Mouse (Mus musculus): Measurements from ENCODE around the gene Nav1. TPM values are rescaled to one million over a fixed set of nuclear protein-coding genes. Genes with fewer than 3 reads are reported as not detected.

Nav1 gene
- total RNA-seq, 2 experiments from 2014 or later, result 214 to 218 TPM

GRCm38 (mm10) chr1:135583678-135584515, 23.2 kb downstream of the Nav1 start:
- DNase-seq (ENCODE audit: low spot score in 2 of 2), result peak; percentile 46 to 66

GRCm38 (mm10) chr1:135583081-135583677, 23.9 kb downstream of the Nav1 start:
- peak; percentile 63 to 78 for DNase-seq (ENCODE audit: low spot score in 2 of 2)

GRCm38 (mm10) chr1:135581001-135581400, 26.1 kb downstream of the Nav1 start:
- no peak for DNase-seq (ENCODE audit: low spot score in 2 of 2)

GRCm38 (mm10) chr1:135579111-135579510, 28.0 kb downstream of the Nav1 start:
- no peak for DNase-seq (ENCODE audit: low spot score in 2 of 2)

GRCm38 (mm10) chr1:135577793-135578192, 29.3 kb downstream of the Nav1 start:
- DNase-seq (ENCODE audit: low spot score in 2 of 2), result no peak

GRCm38 (mm10) chr1:135575393-135575792, 31.7 kb downstream of the Nav1 start:
- DNase-seq (ENCODE audit: low spot score in 2 of 2), result no peak

DNA sequence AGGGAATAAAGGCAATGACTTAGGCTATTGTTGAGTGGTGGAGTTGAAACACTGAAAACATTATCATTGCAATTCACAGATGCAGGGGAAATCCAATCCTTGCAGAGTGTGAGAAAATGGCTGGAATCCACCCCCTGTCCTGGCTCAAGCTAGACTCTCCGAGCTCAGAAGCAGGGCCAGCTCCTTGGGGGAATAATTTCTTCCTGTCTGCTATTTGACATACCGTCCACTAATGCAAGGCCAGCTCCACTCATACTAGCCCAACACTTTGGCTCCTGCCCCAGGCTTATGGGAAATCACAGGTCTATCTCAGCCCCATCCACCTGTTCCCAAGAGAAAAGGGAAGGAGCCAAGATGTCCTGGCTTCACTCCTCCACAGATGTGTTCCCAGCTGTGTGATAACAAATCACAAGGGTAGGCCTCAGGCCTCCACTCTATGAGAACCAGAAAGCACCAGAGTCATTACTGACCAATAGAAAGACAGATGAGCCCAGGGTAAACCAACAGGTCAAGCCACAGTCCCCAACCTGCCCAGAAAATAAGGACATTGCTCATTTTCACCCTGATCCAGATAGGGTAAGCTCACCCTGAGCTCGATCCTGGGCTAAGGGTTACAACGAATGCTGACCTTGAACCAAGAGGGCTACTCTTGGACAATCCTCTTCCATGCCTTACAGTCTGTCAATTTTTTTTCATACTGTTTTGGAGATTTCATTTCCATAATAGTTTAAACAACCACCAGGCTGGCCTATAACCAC, 32.5 kb downstream of the Nav1 start:
- DNase-seq (ENCODE audit: low spot score in 2 of 2), result no peak

DNA sequence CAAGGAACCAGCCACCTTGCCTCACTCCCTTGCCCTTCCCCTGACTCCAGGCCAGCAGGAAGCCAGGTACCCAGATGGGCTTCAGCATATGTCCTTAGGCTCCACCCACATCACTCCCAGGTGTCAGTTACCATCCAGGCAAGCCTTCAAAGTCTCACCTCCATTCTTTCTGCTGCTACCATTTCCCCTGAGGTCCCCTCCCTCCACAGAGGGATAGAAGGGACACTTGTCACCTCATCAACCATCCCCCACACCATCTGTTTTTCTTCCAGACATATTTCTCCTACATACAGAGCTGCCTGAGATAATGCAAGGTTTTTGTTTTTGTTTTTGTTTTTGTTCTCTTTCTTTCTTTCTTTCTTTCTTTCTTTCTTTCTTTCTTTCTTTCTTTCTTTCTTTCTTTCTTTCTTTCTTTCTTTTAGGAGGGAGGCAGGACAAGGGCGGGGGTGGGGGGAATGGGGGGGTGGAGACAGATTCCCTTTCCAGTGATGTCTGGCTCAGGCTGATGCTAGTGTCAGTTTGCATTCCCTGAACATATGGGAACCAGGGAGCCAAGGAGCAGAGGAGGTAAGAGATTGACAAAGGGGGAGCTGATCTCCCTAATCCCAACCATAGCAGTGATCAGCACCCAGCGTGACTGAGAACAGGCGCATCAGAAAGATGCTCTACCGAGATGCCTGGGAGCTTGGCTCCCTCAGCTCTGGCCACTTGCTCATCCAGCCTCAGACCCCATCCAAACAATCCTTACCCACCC, 34.8 kb downstream of the Nav1 start:
- no peak for DNase-seq (ENCODE audit: low spot score in 2 of 2)

DNA sequence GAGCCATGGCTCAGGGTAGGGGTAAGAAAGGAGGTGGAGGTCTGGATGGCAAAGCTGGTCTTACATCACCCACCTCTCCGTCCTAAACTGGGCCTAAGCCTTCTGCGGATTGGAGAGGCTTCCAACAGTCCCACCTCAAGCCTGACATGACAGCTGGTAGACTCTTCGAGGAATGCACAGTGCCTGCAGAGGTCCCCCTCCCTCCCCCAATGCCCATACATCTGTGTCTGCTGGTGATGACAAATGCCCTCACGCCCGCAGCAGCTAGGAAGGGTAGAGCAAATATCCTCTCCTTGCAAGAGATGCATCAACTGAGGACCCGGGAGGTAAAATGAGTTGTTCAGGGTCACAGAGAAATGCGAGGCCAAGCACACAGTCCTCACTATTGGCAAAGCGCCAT, 39.0 kb downstream of the Nav1 start:
- no peak for DNase-seq (ENCODE audit: low spot score in 2 of 2)

DNA sequence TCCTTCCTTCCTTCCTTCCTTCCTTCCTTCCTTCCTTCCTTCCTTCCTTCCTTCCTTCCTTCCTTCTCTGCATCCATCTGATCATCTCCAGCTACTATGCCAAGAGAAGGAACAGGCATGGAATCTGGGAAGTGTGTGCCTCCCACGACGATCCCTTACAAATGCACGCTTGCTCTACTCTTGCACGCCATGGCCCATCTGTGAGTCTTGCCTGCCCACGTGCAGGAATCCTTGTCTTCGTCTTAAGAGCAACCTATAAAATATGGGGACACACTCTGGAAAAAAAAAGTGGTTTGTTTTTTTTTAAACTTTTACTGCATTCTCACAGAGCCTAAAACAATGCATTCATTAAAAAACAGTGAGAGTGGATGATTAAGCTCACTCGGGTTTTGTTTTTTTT, 40.5 kb downstream of the Nav1 start:
- no peak for DNase-seq (ENCODE audit: low spot score in 2 of 2)

GRCm38 (mm10) chr1:135565775-135566174, 41.3 kb downstream of the Nav1 start:
- DNase-seq (ENCODE audit: low spot score in 2 of 2), result no peak

- peak; percentile 60 to 66 for DNase-seq (ENCODE audit: low spot score in 2 of 2)
Measured at GRCm38 (mm10) chr1:135564660-135565519, 42.2 kb downstream of the Nav1 start.

DNA sequence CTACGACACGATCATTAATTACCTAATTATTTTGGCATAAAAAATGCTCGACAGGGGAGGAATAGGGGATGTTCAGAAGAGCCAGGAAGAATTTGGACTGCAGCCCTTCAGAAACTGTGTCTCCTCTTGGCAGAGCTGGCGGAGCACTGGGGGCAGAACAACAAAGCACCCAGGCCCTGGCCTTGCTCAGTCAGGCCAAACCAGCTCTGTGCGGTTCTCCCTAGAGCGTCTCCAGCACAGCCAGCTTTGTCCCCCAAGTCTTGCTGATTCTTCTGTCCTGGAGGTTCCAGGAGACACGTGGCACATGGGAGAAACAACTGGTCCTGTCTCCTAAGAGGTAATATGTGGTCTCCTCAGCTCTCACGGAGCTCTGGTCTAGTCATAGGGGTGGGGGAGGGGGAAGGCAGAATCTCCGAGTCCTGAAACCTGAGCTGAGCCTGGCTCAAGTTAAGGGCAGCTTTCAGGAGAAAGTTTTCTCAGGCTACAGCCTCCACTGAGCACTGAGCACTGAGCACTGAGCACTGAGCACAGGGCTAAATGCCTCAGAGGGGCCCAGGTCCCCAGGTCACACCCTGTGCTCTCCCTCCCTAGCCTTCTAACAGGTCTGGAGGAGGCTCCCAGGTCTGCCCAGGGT, 43.2 kb downstream of the Nav1 start:
- peak in 1 of 2 experiments; percentile 53 for DNase-seq (ENCODE audit: low spot score in 2 of 2)

GRCm38 (mm10) chr1:135562982-135563650, 44.0 kb downstream of the Nav1 start:
- DNase-seq (ENCODE audit: low spot score in 2 of 2), result no peak

DNA sequence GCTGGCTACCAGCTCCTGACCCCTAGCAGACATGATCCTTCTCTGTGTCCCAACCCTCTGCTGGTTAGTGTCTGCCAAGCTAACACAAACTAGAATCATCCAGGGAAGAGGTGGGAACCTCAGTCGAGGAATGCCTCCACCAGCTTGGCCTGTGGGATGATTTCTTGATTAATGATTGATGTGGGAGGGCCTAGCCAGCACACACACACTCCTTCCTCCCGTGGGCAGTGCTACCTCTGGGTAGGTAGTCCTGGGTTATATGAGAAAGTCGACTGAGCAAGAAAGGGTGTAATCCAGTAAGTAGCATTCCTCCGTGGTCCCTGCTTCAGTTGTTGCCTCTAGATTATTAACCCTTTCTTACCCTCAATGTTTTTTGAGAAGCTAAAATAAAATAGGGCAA, 45.0 kb downstream of the Nav1 start:
- DNase-seq (ENCODE audit: low spot score in 2 of 2), result no peak

DNA sequence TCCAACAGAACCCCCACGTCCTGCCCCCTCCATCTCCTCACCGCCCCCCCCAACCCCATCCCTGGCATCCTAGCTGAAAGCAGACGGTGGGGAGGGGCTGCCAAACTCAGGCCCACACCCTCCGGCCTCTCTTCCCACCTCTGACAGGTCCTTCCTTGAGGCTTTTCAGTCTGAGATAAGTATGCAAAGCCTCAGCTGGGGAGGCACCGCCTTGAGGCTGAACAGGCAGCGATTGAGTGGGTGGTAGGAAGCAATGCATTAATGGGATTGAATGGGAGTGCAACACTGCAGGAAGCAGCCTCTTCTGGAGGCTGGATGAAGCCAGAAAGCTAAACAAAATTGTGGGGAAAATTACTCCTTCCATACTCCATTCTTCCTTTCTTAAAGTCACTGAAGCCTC, 45.8 kb downstream of the Nav1 start:
- DNase-seq (ENCODE audit: low spot score in 2 of 2), result no peak

GRCm38 (mm10) chr1:135557976-135558375, 49.1 kb downstream of the Nav1 start:
- no peak for DNase-seq (ENCODE audit: low spot score in 2 of 2)

DNA sequence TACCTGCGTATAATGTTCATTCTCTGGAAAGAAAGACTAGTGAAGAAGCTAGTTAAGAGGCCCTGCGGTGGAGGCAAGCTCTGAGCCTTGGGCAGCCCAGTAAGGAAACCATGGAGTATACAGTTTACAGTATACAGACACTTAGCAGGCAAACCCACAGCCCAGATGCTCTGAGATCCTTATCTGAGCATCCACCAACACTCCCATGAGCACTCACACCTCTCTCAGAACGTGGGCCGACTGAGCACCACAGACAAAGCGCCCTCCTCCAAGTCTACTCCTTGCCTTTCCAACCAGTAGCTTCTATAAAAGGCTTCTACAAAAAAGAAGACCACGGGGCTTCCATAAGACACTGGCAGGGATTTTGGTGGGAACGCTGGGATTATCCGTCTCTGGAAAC, 51.2 kb downstream of the Nav1 start:
- no peak for DNase-seq (ENCODE audit: low spot score in 2 of 2)

- no peak for DNase-seq (ENCODE audit: low spot score in 2 of 2)
Measured at GRCm38 (mm10) chr1:135554632-135555260, 52.3 kb downstream of the Nav1 start.

All from layer of hippocampus, postnatal 10 days (tissue).